Mouse (Mus musculus) cerebellum, adult 8-10 months (tissue): Measurements from ENCODE around the gene Car10.
A peak's percentile ranks its signal among the peaks of the same experiment; 100 is the strongest.

Source experiments
- DNase-seq: peaks from one replicate; pipeline ENCODE4 v3.0.0; 2022

Car10 gene

DNA sequence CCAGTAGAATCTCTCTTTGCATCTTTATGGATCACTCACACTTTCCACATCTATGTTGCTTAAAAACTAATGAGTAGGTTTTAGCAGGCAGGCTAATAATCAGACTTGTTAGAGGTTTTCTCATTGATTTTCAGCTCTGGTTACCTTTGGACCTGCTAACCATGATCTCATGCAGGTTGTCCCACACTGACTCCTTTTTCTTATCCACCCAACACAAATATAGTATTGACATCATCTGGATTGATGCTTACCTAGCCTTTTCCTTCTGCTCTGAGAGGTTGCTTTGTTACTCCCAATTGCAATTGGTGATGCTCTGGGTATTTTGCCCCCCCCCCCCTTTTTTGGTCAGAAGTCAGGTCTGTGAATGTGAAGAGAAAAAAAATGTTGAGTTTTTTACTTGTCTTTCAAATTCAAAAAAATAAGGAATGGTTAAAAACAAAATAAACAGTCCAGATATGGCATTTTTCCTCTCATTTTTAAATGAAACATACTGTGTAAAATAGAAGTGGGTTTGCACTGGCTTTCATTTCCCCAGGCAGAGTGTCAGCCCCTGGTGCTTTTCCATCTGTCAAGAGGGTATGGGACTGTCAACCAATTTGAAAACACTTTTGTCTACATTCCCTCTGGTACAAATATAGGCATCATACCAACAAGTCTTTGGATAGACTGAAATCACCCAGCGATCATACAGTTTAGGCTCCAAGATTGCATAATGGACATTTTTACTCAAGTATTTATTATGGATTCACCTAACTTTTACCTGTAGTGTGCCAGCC is 75.9 kb downstream of the Car10 start:
- peak; percentile 76 for DNase-seq

- DNase-seq = peak; percentile 68
These were observed 87.6 kb downstream of the Car10 start for GRCm38 (mm10) chr11:93185477-93185876.

DNA sequence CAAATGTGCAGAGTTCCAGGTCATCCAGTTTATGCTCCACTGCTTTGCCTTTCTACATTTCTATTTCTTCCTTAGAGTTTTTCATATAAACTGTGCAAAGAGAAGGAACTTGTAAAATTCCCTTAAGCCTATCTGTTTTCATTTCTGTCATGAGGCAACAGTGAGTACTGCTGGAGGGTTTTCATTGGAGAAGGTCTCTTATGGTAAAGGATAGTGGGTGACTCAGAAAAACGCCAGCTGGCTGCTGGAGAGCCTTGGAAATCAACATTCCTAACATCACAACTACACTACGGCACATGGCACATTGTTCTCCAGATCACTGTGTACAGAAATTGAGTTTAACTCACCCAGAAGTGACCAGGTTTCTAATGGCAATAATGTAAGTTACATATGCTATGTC is 88.3 kb downstream of the Car10 start:
- DNase-seq = no peak

DNA sequence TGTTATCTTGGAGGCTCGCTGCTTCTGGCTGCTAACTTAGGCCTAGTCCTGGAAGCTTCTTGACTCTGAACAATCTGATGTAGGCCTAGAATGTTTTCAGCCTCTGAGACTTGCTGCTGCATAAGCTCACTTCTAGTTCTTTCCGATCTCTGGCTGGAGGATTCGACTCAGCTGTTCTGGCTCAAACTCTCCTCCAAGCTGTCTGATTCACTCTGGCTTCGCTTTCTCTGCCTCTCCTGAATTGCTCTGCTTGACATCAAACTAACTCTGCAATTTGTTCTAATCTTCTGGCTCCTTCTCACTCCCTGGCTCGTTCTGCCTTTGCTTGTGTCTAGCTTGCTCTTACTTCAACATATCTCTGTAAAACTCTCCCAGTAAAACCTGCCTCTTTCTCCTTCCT is 90.8 kb downstream of the Car10 start:
- no peak for DNase-seq

DNA sequence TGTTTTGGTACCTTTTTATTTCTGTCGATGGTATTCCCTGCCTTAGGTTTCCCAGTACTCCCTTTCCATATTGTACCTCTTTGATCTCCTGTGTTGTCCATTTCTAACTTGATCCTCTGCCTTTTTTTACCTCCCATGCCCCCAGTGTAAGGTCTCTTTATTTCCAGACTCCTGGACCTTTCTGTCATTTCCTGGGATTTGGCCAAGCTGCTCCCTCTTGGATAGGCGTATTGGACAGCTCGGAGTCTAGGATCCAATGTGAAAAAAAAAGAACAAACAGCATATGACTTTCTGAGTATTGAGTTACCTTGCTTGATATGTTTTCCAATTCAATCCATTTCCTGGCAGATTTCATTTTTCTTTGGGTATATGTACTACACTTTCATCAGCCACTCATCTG is 102.2 kb downstream of the Car10 start:
- peak; percentile 48 for DNase-seq

GRCm38 (mm10) chr11:93217457-93217856 is 119.6 kb downstream of the Car10 start:
- peak; percentile 84 for DNase-seq

DNA sequence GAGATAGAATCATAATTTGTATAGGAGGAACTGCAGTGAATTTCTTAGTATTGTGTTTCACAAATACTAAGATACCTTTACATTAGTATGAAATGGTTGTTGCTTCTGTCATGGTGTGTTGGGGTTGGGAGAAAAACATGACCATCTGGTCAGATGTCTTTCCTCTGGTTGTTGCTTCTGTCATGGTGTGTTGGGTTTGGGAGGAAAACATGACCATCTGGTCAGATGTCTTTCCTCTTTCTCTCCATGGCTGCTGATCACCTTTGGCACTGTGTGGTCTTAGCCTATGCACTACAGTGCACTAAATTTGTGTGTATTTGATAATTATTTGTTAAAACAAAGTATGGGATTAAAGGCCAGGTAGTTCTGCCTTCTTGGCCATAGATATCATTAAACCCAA is 132.2 kb downstream of the Car10 start:
- no peak for DNase-seq

DNA sequence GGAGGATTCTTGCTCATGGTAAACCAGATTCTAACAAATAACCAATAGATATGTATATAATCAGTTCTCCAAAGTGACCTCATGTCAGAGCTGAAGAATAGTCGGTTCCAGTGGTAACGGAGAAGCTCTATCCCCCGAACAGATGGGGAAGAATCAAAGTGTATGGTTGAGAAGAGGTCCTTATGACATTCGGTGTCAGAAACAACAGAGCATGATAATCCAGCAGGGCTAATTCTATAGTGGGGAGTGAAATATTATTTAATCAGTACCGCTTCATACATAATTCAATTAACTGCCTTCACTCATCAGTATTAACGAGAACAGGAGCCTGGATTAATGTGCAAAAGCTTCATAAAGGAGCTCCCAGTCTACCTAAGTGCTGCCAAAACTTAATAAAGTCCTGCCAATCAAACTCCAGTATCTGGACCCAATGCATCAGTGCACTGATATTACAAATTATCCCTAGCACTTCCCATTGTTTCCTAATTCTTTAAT is 152.0 kb downstream of the Car10 start:
- no peak for DNase-seq

- DNase-seq = no peak
These were observed 153.9 kb downstream of the Car10 start for GRCm38 (mm10) chr11:93251766-93252165.

- no peak for DNase-seq
These were observed 166.2 kb downstream of the Car10 start for GRCm38 (mm10) chr11:93263979-93264378.

DNA sequence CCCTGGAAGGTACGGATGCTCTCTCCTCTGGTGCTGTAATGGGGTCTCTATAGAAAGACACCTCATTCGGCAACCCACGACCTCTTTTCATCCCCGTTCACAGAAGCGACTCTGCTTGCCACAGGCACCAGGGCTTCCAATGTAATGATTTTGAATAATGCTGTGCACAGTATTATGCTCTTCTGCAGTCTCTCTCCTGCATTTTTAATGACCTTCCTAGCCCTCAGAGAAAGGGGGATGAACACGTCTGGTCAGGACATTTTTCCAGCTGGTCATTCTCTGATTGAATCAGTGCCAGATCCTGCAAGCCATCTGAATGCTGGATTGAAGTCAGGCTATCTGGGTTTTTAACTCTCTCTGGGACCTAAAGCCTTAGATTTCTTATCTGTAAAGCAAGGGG is 174.2 kb downstream of the Car10 start:
- peak; percentile 63 for DNase-seq

DNA sequence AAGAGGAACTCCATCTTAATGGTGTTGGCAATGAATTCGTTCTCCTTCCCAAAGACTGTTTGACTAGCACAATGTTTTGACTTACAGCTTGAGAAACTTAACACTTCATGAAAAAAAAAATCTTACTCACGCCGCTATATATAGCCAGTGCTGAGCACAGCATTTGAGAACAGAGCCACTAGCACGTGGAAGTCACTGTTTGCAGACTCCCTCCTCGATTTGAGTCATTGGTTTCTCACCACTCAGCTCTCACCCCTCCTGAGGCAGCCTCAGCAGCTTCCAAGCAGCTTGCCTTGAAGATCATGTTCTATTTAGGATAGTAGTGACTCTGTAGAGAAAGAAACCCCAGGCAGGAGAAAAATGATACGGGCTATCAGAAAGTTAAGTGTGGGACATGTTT is 176.1 kb downstream of the Car10 start:
- no peak for DNase-seq

GRCm38 (mm10) chr11:93293661-93294060 is 195.8 kb downstream of the Car10 start:
- no peak for DNase-seq

GRCm38 (mm10) chr11:93309981-93310380 is 212.2 kb downstream of the Car10 start:
- DNase-seq = peak; percentile 43

DNA sequence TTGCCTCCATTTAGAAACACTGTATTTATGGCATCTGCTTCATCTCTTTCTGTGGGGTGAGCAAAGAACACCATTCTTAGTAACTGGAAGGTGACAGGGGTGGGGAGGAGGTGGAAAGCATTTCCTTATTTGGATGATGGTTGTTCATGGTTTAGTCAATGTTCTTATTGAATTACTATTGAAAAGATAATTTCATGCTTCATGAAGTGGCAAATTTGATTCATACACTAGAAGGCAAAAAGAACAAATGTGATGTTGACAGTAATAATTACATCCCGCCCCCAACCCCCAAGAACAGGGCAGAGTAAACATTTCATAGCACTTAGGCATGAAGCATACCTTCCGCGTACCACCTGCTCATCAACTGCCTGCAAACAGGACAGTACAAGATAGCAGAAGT is 239.9 kb downstream of the Car10 start:
- no peak for DNase-seq

GRCm38 (mm10) chr11:93343961-93344360 is 246.1 kb downstream of the Car10 start:
- DNase-seq = no peak

DNA sequence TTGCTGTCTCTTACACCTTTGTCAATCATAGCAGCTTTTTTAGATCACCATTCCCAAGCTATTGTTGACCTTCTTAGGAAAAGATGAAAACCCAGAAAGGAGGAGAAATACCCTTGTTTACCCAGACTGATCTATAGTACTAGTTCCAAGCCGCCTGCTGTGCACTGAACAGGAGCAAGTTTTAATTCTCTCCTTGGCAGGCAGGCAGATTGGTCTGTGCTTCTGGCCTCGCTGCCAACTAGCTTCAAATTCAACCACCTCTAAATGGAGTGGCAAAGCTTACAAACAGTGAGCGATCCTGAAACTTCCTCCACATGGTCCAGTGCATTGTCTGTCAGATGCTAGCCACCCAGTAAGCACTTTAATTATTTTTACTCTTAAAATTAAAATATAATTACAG is 247.0 kb downstream of the Car10 start:
- DNase-seq = peak; percentile 83

GRCm38 (mm10) chr11:93361576-93361975 is 263.7 kb downstream of the Car10 start:
- DNase-seq = no peak

GRCm38 (mm10) chr11:93364171-93364570 is 266.3 kb downstream of the Car10 start:
- no peak for DNase-seq

- no peak for DNase-seq
These were observed 269.4 kb downstream of the Car10 start for GRCm38 (mm10) chr11:93367244-93367643.

GRCm38 (mm10) chr11:93367740-93368139 is 269.9 kb downstream of the Car10 start:
- no peak for DNase-seq

DNA sequence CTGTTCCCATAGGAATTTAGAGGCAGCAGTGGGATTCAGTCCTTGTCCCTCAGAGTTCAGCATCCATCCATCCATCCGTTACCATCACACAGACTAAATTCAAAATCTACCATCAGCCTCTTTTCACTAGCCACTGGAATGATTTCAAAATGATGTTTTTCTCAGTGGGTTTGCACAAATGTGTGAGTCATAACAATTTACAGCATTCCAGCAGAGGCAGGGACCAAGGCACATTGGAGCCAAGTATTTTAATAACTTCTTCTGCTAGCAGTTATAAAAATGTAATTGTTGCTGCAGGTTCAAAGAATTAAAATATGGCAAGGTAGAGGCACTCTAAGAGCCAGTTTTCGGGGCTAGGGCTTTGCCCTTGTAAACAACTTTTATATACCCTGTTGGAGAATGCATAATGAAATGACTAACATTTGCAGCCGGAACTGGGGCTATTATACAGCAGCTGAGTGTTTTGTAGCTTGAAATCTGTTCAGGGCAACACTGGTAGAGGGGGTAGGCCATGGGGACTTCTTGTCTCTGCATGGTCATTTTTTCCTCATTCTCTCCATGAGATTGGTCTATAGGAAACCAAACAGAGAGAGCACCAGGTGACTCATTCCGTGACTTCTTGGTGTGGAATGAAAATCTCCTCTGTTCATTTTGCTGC is 276.0 kb downstream of the Car10 start:
- no peak for DNase-seq

- DNase-seq = no peak
These were observed 293.3 kb downstream of the Car10 start for GRCm38 (mm10) chr11:93391159-93391558.

GRCm38 (mm10) chr11:93393371-93393770 is 295.5 kb downstream of the Car10 start:
- DNase-seq = peak; percentile 71
